Mouse (Mus musculus) midbrain, embryonic 15.5 days (tissue): ENCODE data around the gene Lama5. TPM values are rescaled to one million over a fixed set of nuclear protein-coding genes. Genes with fewer than 3 reads are reported as not detected.

Experiments used
- ATAC-seq: fragments of 200-750 bp; cut with Nextera tagmentation; replicated peaks from 2 replicates; pipeline ENCODE4 v1.8.0; 2017; ENCODE audit warnings: moderate TSS enrichment
- H3K27ac ChIP-seq: fragments of 300-500 bp; sonication (generic); 2 replicates; pipeline ENCODE4 v1.5.1; 2015; ENCODE audit warnings: mild to moderate bottlenecking, inconsistent platforms
- H3K27me3 ChIP-seq: fragments of 300-500 bp; sonication (generic); replicated peaks from 2 replicates; pipeline ENCODE4 v1.6.1; 2015; ENCODE audit warnings: inconsistent platforms
- H3K36me3 ChIP-seq: fragments of 300-500 bp; sonication (generic); replicated peaks from 2 replicates; pipeline ENCODE4 v1.6.1; 2015; ENCODE audit warnings: inconsistent platforms
- H3K4me1 ChIP-seq: fragments of 300-500 bp; sonication (generic); 2 replicates; pipeline ENCODE4 v1.6.1; 2015; ENCODE audit warnings: inconsistent platforms
- H3K4me2 ChIP-seq: fragments of 300-500 bp; sonication (generic); 2 replicates; pipeline ENCODE4 v1.6.1; 2015; ENCODE audit warnings: inconsistent platforms, mild to moderate bottlenecking, moderate library complexity
- H3K4me3 ChIP-seq: fragments of 300-500 bp; sonication (generic); 2 replicates; pipeline ENCODE4 v1.5.1; 2015; ENCODE audit warnings: mild to moderate bottlenecking, inconsistent platforms
- H3K9ac ChIP-seq: fragments of 300-500 bp; sonication (generic); 2 replicates; pipeline ENCODE4 v1.6.1; 2015; ENCODE audit warnings: mild to moderate bottlenecking, inconsistent platforms
- H3K9me3 ChIP-seq: fragments of 300-500 bp; sonication (generic); 2 replicates; pipeline ENCODE4 v1.6.1; 2016; ENCODE audit warnings: inconsistent platforms
- WGBS: fragments of 180-500 bp; shearing (Covaris S2); methylation state at CpG from one replicate; pipeline ENCODE4 v1.1.7; 2015; ENCODE audit warnings: mixed read lengths; 5-methylcytosine and 5-hydroxymethylcytosine counted together
- polyA plus RNA-seq: library from polyadenylated mRNA; unstranded; fragments of >200 nt; fragmentation: Nextera tagmentation; extraction: Ambion mirVana; gene quantifications from 2 replicates; pipeline ENCODE4 v1.2.1, GENCODE M21; 2015

Lama5 gene
- polyA plus RNA-seq, 1 experiment from 2014 or later: 1.7 TPM

DNA sequence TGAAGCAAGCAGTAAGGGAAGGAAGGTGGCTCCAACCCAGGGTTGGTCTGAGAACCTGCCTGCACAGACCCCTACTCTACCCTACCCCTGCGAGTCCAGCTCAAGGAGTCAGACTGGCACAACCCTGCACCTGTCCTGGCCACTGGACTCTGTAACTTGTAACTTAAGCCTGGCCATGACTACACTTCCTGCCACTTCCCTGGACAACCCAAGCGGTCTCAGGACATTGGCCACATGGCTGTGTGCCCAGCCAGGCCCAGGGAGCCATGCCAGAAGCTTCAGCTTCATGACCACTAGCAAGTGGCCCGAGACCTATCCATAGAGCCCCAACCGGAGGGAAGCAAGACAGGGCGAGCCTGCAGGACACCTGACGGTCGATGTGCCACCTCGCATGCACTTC, 8.1 kb downstream of the Lama5 start:
- 87% methylated on average over 8 of the region's 8 CpGs for WGBS
- no peaks in the 10 kb centered on the region for H3K36me3 ChIP-seq
- peaks cover 4% of the 10 kb centered on the region; the same call in 1 of the 2 replicates for H3K4me1 ChIP-seq
- no peak overlapping the region for H3K27ac ChIP-seq
- H3K4me2 ChIP-seq: no peak overlapping the region
- H3K4me3 ChIP-seq: no peak overlapping the region
- no peaks in the 10 kb centered on the region for H3K27me3 ChIP-seq
- H3K9ac ChIP-seq: no peak overlapping the region
- no peaks in the 10 kb centered on the region for H3K9me3 ChIP-seq
- ATAC-seq: no peak

DNA sequence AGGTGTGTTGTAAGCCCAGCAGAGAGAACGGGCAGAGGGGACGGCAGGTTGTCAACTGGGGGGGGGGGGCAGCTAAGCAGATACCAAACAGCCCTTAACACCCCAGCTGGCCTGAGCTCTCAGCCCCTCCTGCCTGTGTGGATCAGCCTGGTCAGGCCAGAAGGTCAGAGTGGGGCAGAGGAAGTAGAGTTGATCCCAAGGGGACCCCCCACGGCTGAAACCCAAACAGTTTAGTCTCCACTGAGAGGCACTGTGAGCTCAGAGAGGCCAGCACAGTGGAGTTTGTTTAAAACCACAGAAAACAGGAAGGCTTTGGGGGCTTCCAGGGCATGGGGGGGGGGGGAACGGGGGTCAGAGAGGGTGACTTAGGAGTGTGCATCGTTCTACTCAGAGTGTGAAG, 8.7 kb downstream of the Lama5 start:
- H3K27ac ChIP-seq: no peak overlapping the region
- no peaks in the 10 kb centered on the region for H3K27me3 ChIP-seq
- H3K9me3 ChIP-seq: no peaks in the 10 kb centered on the region
- H3K4me2 ChIP-seq: no peak overlapping the region
- 71% methylated on average over 4 of the region's 5 CpGs for WGBS
- no peak for ATAC-seq
- no peaks in the 10 kb centered on the region; the same call in 1 of the 2 replicates for H3K4me1 ChIP-seq
- H3K4me3 ChIP-seq: no peak overlapping the region
- H3K9ac ChIP-seq: no peak overlapping the region
- no peaks in the 10 kb centered on the region for H3K36me3 ChIP-seq

DNA sequence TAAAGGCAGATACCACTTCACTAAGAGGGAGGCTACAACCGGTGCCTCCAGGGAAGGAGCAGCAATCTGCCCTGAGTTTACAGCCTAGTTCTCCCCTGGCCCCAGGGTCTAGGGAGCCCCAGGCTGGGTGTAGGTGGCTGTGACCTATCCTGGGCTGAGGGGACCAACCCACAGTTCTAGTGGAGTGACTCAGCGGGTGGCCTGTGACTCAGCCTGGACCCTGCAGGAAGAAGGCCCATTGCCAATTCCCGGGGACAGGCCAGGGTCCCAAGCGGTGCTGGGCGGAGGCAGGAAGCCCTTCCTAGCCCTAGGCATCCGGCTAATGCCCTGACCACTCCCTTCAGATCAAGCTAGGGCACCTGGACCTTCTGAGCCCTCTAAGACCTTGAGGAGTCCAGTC, 9.7 kb downstream of the Lama5 start:
- Histone ChIP-seq H3K27me3 (no peaks in the 10 kb centered on the region), H3K9me3 (no peaks in the 10 kb centered on the region), H3K4me2 (no peak overlapping the region), H3K36me3 (no peaks in the 10 kb centered on the region), H3K27ac (no peak overlapping the region), H3K4me3 (no peak overlapping the region), H3K4me1 (no peaks in the 10 kb centered on the region; the same call in 1 of the 2 replicates), H3K9ac (no peak overlapping the region)
- 72% methylated on average over 6 of the region's 6 CpGs for WGBS
- ATAC-seq: no peak

GRCm38 (mm10) chr2:180215011-180215461, 10.6 kb downstream of the Lama5 start:
- no peaks in the 10 kb centered on the region for H3K27me3 ChIP-seq
- WGBS: 82% methylated on average over 8 of the region's 8 CpGs

DNA sequence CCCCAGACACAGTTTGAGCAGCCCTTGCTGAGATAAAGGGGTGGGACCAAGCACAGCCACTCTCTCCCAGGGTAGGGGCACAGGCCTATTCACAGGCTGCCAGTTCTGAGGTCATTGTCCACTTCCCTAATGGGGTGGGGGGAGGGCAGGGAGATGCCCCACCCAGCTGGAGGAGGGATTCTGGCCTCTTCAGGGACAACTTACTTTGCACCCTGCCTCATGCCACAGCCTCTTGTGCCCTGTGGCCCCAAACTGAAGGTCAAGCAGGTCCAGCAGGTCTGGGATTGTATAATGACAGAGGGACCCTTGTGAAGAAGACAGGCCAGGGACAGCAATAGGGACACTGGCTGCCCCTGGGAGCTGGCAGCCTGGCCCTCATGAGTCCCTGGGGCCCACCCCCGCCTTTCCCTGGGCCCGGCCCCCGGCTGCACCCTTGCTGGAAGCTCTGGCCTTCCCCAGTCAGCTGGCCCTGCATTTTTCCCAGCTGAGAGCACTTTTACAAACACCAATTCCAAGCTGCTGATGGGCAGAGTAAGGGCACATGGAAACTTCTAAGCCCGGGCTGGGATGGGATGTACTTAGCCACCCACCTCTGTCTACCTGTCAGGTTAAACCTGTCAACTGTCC, 11.2 kb downstream of the Lama5 start:
- Histone ChIP-seq H3K27me3 (no peaks in the 10 kb centered on the region), H3K4me1 (no peaks in the 10 kb centered on the region; the same call in 1 of the 2 replicates), H3K27ac (no peak overlapping the region), H3K36me3 (no peaks in the 10 kb centered on the region), H3K9me3 (no peaks in the 10 kb centered on the region), H3K9ac (no peak overlapping the region), H3K4me3 (no peak overlapping the region), H3K4me2 (no peak overlapping the region)
- no peak for ATAC-seq
- WGBS: 80% methylated on average over 4 of the region's 4 CpGs

More at GRCm38 (mm10) chr2:180215011-180215461, 10.6 kb downstream of the Lama5 start:
- no peak for ATAC-seq
- Histone ChIP-seq H3K4me1 (no peaks in the 10 kb centered on the region; the same call in 1 of the 2 replicates), H3K27ac (no peak overlapping the region), H3K9ac (no peak overlapping the region), H3K36me3 (no peaks in the 10 kb centered on the region), H3K4me3 (no peak overlapping the region), H3K4me2 (no peak overlapping the region), H3K9me3 (no peaks in the 10 kb centered on the region)

DNA sequence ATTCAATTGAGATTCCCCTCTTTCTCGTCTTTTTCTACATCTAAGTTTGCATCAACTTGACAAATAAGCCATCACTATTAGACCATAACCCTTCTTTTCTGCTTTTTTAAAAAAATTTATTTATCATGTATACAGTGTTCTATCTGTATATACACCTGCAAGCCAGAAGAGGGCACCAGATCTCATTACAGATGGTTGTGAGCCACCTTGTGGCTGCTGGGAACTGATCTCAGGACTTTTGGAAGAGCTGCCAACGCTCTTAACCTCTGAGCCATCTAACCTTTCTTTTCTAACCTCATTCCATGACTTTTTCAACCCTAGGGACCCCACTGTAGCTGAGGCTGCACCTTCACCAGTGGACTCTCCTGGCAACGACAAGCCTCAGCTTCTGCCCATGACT, 13.4 kb downstream of the Lama5 start:
- ATAC-seq: no peak
- Histone ChIP-seq H3K36me3 (no peaks in the 10 kb centered on the region), H3K27ac (no peak overlapping the region), H3K27me3 (no peaks in the 10 kb centered on the region), H3K4me1 (no peaks in the 10 kb centered on the region), H3K4me3 (no peak overlapping the region), H3K4me2 (no peak overlapping the region), H3K9me3 (no peaks in the 10 kb centered on the region), H3K9ac (no peak overlapping the region)
- 86% methylated on average over 3 of the region's 3 CpGs for WGBS

- peaks cover 11% of the 10 kb centered on the region for H3K4me1 ChIP-seq
- no peaks in the 10 kb centered on the region for H3K27me3 ChIP-seq
- H3K9me3 ChIP-seq: no peaks in the 10 kb centered on the region
- ATAC-seq: no peak
- no peak overlapping the region for H3K9ac ChIP-seq
- 82% methylated on average over 1 of the region's 1 CpGs for WGBS
- no peak overlapping the region for H3K27ac ChIP-seq
- no peak overlapping the region for H3K4me2 ChIP-seq
- no peaks in the 10 kb centered on the region for H3K36me3 ChIP-seq
- H3K4me3 ChIP-seq: no peak overlapping the region
Measured at GRCm38 (mm10) chr2:180208976-180209375, 16.7 kb downstream of the Lama5 start.

DNA sequence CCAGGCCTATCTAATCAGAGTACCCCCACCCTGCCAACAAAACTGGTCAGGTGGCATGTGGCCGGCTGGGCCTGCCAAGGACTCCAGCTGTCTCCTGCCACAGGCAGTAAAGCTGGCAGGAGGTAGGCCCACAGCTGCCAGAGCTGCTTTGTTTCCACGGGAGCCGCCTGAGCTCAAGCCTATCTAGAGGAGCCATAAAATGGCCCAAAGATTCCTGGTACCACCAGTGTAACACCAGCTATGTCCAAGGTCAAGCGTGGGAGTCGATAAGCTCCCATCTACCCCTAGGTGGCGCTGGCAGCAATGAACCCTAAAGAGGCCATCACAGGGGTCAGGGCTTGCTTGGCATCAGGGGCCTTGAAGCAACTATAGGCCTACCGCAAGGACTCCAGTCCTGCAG, 17.8 kb downstream of the Lama5 start:
- Histone ChIP-seq H3K9ac (no peak overlapping the region), H3K4me3 (no peak overlapping the region), H3K27ac (no peak overlapping the region), H3K4me2 (no peak overlapping the region), H3K4me1 (peaks cover 11% of the 10 kb centered on the region), H3K9me3 (no peaks in the 10 kb centered on the region), H3K27me3 (no peaks in the 10 kb centered on the region), H3K36me3 (no peaks in the 10 kb centered on the region)
- ATAC-seq: no peak
- WGBS: 60% methylated on average over 7 of the region's 7 CpGs

DNA sequence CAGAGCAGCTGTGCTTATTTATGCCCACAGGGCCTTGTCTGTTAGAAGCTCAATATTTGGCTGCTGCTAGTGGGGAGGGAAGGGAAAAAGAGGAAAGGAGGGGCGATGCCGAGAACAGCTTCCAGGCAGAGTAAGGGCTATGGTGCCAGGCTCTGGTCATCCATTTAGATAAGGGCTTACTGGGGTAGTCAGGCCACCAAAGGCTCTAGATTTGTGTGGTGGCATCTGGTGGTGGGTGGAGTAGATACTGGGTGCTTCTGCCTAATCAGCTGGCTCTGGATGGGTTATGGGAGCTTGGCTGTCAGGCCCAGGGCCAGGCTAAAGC, 19.7 kb downstream of the Lama5 start:
- ATAC-seq: 0 out of 2 replicates have a peak, but pooled peaks have one; percentile 25
- H3K9ac ChIP-seq: no peak overlapping the region
- 83% methylated on average over 2 of the region's 2 CpGs for WGBS
- peaks cover 11% of the 10 kb centered on the region for H3K4me1 ChIP-seq
- no peaks in the 10 kb centered on the region for H3K36me3 ChIP-seq
- no peak overlapping the region for H3K4me3 ChIP-seq
- H3K9me3 ChIP-seq: no peaks in the 10 kb centered on the region
- H3K4me2 ChIP-seq: no peak overlapping the region
- no peaks in the 10 kb centered on the region for H3K27me3 ChIP-seq
- no peak overlapping the region for H3K27ac ChIP-seq

DNA sequence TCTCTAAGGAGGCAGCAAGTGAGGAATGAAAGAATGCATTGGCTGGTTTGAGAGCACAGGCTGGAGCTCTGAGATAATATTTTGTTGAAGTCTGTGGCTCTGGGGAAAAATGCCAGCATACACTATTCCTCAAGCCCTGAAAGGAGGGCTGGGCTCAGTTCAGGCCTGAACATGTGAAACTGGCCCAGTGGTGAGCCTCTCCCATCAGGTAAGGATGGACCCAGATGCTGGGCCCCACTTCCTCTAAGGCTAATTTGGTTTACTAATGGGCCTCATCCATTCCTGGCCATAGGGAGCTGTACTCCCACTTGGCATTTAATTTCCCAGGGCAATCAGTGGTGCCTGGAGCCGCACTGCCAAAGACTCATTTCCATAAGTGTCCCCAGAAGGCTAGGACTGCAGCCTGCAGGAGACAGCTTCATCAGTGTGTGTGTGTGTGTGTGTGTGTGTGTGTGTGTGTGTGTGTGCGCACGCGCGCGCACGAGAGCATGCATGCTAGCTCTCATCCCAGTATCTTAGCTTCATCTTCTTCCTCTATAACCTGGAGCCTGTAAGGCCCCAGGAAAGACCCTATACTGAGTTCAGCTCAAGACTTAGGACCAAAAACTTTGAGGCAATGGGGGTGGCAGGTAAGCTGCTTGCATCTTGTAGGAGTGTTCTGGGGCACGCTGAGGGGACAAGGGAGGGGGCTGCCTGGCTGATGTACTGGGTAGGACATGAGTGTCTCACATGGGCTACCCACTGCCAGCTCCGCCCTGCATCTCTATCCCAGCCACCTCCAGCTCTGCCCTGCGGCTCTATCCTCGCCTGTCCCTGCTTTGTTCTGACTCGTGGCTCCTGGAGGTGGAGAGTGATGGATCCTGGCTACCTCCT, 20.3 kb downstream of the Lama5 start:
- no peak overlapping the region for H3K27ac ChIP-seq
- 69% methylated on average over 12 of the region's 12 CpGs for WGBS
- H3K36me3 ChIP-seq: no peaks in the 10 kb centered on the region
- H3K9me3 ChIP-seq: no peaks in the 10 kb centered on the region
- H3K4me1 ChIP-seq: peaks cover 11% of the 10 kb centered on the region
- no peak overlapping the region for H3K9ac ChIP-seq
- no peak overlapping the region for H3K4me2 ChIP-seq
- H3K4me3 ChIP-seq: no peak overlapping the region
- peak; percentile 73 for ATAC-seq
- no peaks in the 10 kb centered on the region for H3K27me3 ChIP-seq

GRCm38 (mm10) chr2:180204501-180204900, 21.2 kb downstream of the Lama5 start:
- Histone ChIP-seq H3K36me3 (no peaks in the 10 kb centered on the region), H3K9me3 (no peaks in the 10 kb centered on the region), H3K4me1 (peaks cover 11% of the 10 kb centered on the region), H3K4me3 (no peak overlapping the region), H3K4me2 (no peak overlapping the region), H3K27ac (no peak overlapping the region), H3K27me3 (no peaks in the 10 kb centered on the region), H3K9ac (no peak overlapping the region)
- 86% methylated on average over 9 of the region's 9 CpGs for WGBS
- ATAC-seq: no peak

DNA sequence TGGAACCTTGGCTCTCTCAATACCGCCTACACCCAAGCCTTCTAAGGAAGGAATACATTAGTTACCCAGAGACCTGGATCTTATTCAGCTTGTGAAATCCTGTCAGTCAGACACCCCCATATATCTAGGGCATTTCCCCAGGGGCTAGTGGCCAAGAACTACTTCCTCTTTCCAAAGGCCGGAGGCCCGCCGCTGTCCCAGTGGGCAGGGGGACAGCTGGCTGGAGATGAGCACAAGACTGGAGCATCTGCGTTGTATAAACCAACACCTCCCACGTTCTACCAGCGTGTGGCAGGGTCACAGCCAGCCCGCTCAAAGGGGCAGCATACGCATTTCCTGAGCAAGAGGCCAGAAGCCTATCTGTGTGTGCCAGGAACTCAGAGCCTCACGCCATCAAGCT, 22.9 kb downstream of the Lama5 start:
- Histone ChIP-seq H3K27ac (no peak overlapping the region), H3K27me3 (no peaks in the 10 kb centered on the region), H3K4me2 (no peak overlapping the region), H3K9ac (no peak overlapping the region), H3K4me3 (no peak overlapping the region), H3K9me3 (no peaks in the 10 kb centered on the region), H3K36me3 (no peaks in the 10 kb centered on the region), H3K4me1 (peaks cover 11% of the 10 kb centered on the region)
- ATAC-seq: no peak
- 73% methylated on average over 10 of the region's 10 CpGs for WGBS

DNA sequence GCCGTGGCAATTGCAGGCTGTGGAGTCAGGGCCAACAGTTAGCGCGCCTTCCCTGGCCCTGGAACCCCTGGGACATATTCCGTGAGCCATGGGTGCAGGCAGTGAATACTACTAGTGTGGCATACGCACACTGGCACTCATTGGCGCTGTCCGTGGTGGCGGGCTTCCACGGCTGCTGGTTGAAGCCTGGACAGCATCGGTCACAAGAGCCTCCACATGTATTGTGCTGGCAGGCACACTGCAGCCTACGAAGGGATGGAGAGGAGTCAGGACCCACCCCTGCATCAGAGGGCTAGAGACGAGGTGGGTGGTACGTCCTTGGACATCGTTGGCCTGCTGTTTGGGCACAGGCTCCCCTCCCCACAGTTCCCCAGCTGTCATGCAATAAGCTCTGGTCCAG, 23.4 kb downstream of the Lama5 start:
- Histone ChIP-seq H3K36me3 (no peaks in the 10 kb centered on the region), H3K9ac (no peak overlapping the region), H3K27ac (no peak overlapping the region), H3K4me3 (no peak overlapping the region), H3K27me3 (no peaks in the 10 kb centered on the region), H3K9me3 (no peaks in the 10 kb centered on the region), H3K4me2 (no peak overlapping the region), H3K4me1 (peaks cover 11% of the 10 kb centered on the region)
- no peak for ATAC-seq
- 94% methylated on average over 14 of the region's 14 CpGs for WGBS
